Mouse (Mus musculus) heart, adult 2 months (tissue): ENCODE results near the gene Gm17268. TPM values are rescaled to one million over a fixed set of nuclear protein-coding genes. Genes with fewer than 3 reads are reported as not detected.

Source experiments
- DNase-seq, 2 experiments: peaks; one replicate each; pipeline ENCODE4 v3.0.0; 2021
- H3K27ac ChIP-seq: fragments of 200-600 bp; 2 replicates; pipeline ENCODE4 v1.8.1; 2022
- H3K27me3 ChIP-seq: fragments of 200-500 bp; 2 replicates; pipeline ENCODE4 v1.6.1; 2012; ENCODE audit warnings: mild to moderate bottlenecking, low read length, inconsistent platforms, mixed read lengths; ENCODE audit not compliant: control insufficient read depth, insufficient read depth
- H3K36me3 ChIP-seq: fragments of 200-500 bp; 2 replicates; pipeline ENCODE4 v1.6.1; 2012; ENCODE audit warnings: low read length, inconsistent platforms; ENCODE audit not compliant: control insufficient read depth, insufficient read depth
- H3K4me1 ChIP-seq: fragments of 200-500 bp; 2 replicates; pipeline ENCODE4 v1.6.1; 2011; ENCODE audit warnings: low read length; ENCODE audit not compliant: control insufficient read depth, insufficient read depth
- H3K4me3 ChIP-seq: fragments of 200-600 bp; 2 replicates; pipeline ENCODE4 v1.8.1; 2022
- H3K79me2 ChIP-seq: fragments of 200-500 bp; replicated peaks from 2 replicates; pipeline ENCODE4 v1.6.1; 2012; ENCODE audit warnings: mild to moderate bottlenecking, inconsistent platforms, low read length, moderate library complexity, mixed read lengths; ENCODE audit not compliant: control insufficient read depth, insufficient read depth
- H3K9ac ChIP-seq: fragments of 200-500 bp; 2 replicates; pipeline ENCODE4 v1.6.1; 2012; ENCODE audit warnings: low read depth, mild to moderate bottlenecking, control low read depth, inconsistent platforms, low read length, mixed read lengths
- CTCF ChIP-seq: fragments of 200-600 bp; IDR thresholded peaks from 2 replicates; pipeline ENCODE4 v1.8.1; 2022; ENCODE audit warnings: antibody characterized with exemption, mild to moderate bottlenecking, moderate library complexity
- EP300 ChIP-seq: fragments of 200-500 bp; IDR thresholded peaks from 2 replicates; pipeline ENCODE4 v1.6.1; 2011; ENCODE audit warnings: low read depth, low read length, control low read depth; ENCODE audit not compliant: insufficient read depth
- POLR2A ChIP-seq: fragments of 200-500 bp; IDR thresholded peaks from 2 replicates; pipeline ENCODE4 v1.6.1; 2011; ENCODE audit warnings: mild to moderate bottlenecking, low read depth, low read length, control low read depth; ENCODE audit not compliant: insufficient read depth
- WGBS: fragments of 180-500 bp; shearing (Covaris S2); methylation state at CpG from one replicate; pipeline ENCODE4 v1.1.7; 2018; 5-methylcytosine and 5-hydroxymethylcytosine counted together
- intact Hi-C: fragments of 180-260 bp; cut with DNase I; formaldehyde crosslinking; loops from one replicate; pipeline ENCODE4 v1.15.1; 2025
- long read RNA-seq: library from polyadenylated mRNA; stranded (forward); transcript quantifications from one replicate; pipeline ENCODE4 v2.0.0, GENCODE M21; 2021
- polyA plus RNA-seq: library from polyadenylated mRNA; depleted of rRNA; stranded (reverse); fragments of >200 nt; gene quantifications from 2 replicates; pipeline ENCODE4 v1.2.3, GENCODE M21; 2012; rRNA removed
- total RNA-seq, 2 experiments: library from RNA; stranded (reverse); gene quantifications; 2 replicates each; pipeline ENCODE4 v1.2.3; 2021

Gene Gm17268
- total RNA-seq (not detected), polyA plus RNA-seq (not detected in 2 replicates)
- long read RNA-seq: 0 reads

DNA sequence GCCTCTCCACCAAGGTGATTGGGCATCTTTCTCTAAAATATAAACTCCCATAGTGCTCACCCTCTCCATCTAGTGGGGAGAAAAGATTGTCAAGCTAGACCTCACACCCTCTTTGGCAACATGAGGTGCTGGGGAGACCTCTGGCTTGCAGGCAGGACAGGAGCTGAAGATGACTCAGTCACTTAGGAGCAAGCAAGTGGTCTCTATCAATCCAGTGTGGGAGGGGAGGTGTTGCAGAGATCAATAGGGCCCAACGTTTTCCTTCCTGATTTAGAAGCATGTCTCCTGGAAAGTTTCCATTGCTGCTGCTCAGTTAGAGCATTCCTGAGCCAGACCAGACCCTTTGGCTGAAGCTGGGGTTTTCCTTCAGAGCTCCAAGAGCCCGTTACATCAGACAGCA lies at the start of gene Gm17268:
Gene Gm17268 (minus strand): TSS at position 28 of the 400 bp plus-strand sequence.
- intact Hi-C loops: no loop called here
- Histone ChIP-seq H3K36me3 (no peaks in the 10 kb centered on the region), H3K4me1 (peaks cover 4% of the 10 kb centered on the region), H3K27me3 (no peaks in the 10 kb centered on the region), H3K4me3 (no peak within 1 kb of the TSS), H3K9ac (no peak within 1 kb of the TSS), H3K79me2 (no peaks in the 10 kb centered on the region), H3K27ac (no peak within 1 kb of the TSS)
- no peak for TF ChIP-seq POLR2A
- TF ChIP-seq CTCF: peak; percentile 14; the same call in 1 of the 2 replicates
- TF ChIP-seq EP300: no peak
- DNase-seq: no peak
- 9% methylated on average over 2 of the region's 2 CpGs for WGBS

DNA sequence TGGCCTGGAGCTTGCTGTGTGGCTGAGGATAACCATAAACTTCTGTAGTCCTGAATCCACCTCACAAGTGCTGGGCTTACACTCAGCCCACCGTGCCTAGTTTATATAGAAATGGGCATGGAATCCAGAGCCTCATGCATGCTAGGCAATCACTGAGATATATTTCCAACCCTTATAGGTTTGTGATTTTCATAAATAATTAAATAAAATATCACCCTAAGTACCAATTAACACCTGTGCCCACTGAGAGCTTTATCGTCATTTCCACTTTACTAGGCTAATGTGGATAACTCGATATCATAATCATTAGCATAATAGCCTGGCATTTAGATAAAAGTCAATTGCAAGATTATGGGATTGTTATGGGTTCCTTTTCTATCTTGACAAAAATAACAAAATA lies 46.0 kb upstream of the Gm17268 start:
- TF ChIP-seq EP300: no peak
- no peaks in the 10 kb centered on the region for H3K27me3 ChIP-seq
- no peaks in the 10 kb centered on the region for H3K4me1 ChIP-seq
- no peak overlapping the region for H3K4me3 ChIP-seq
- no peak overlapping the region for H3K27ac ChIP-seq
- DNase-seq: no peak
- no peak overlapping the region for H3K9ac ChIP-seq
- no peaks in the 10 kb centered on the region for H3K36me3 ChIP-seq
- WGBS: 88% methylated on average over 3 of the region's 3 CpGs
- no peaks in the 10 kb centered on the region for H3K79me2 ChIP-seq
- intact Hi-C loops: no loop called here

DNA sequence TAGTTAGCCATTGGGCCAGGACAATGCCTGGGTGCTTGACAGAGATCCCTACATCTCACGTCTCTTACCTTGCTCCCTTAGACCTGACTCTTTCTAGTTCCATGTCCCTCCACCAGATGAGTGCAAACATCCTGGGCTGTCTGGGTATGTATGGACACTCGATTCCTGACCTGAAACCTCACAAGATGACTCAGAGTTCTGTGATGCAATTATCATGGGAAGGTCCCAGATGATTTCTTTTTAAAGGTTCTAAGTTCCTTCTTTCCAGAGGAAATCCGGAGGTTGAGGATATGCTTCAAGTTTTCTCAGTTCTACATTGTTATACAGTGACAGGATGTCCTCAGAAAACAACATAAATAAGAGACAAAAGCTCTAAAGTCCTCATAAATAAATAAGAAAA lies 42.5 kb upstream of the Gm17268 start:
- H3K79me2 ChIP-seq: no peaks in the 10 kb centered on the region
- no peaks in the 10 kb centered on the region for H3K4me1 ChIP-seq
- H3K36me3 ChIP-seq: no peaks in the 10 kb centered on the region
- WGBS: 39% methylated on average over 3 of the region's 3 CpGs
- no peaks in the 10 kb centered on the region for H3K27me3 ChIP-seq
- H3K27ac ChIP-seq: no peak overlapping the region
- H3K4me3 ChIP-seq: no peak overlapping the region
- DNase-seq: no peak
- intact Hi-C loops: no loop called here
- no peak for TF ChIP-seq CTCF
- TF ChIP-seq EP300: no peak
- TF ChIP-seq POLR2A: no peak
- H3K9ac ChIP-seq: no peak overlapping the region

- no peak for DNase-seq
- no peaks in the 10 kb centered on the region for H3K36me3 ChIP-seq
- H3K9ac ChIP-seq: no peak overlapping the region
- H3K79me2 ChIP-seq: no peaks in the 10 kb centered on the region
- no peaks in the 10 kb centered on the region for H3K27me3 ChIP-seq
- no peak overlapping the region for H3K4me3 ChIP-seq
- TF ChIP-seq POLR2A: no peak
- no peak for TF ChIP-seq CTCF
- no peak for TF ChIP-seq EP300
- H3K4me1 ChIP-seq: no peaks in the 10 kb centered on the region
- H3K27ac ChIP-seq: no peak overlapping the region
- intact Hi-C loops: no loop called here
Measured at GRCm38 (mm10) chr11:82078136-82078730, 39.9 kb upstream of the Gm17268 start.

DNA sequence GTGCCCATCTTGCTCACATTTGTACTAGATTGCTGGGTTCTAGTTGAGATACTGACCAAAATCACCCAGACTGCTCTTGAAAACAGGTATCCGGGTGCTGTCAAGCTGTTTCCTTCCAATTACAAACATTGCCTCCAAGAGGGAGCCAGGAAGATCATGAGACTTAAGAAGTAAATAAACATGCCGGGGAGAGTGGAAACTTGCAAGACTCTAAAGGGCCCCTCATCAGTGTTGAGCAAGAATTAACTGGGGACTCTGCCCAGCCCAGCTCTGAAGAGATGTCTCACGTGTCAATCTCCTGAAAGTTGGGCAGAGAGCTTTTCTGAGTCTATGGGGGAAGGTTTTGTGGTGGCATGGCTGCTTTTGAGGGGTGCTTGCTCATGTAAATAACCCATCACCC lies 38.7 kb upstream of the Gm17268 start:
- H3K4me1 ChIP-seq: no peaks in the 10 kb centered on the region

GRCm38 (mm10) chr11:82073686-82074085 lies 35.3 kb upstream of the Gm17268 start:
- no peak overlapping the region for H3K9ac ChIP-seq
- intact Hi-C loops: no loop called here
- H3K4me1 ChIP-seq: no peaks in the 10 kb centered on the region
- H3K4me3 ChIP-seq: no peak overlapping the region
- H3K27ac ChIP-seq: no peak overlapping the region
- H3K36me3 ChIP-seq: no peaks in the 10 kb centered on the region
- H3K79me2 ChIP-seq: no peaks in the 10 kb centered on the region
- WGBS: 82% methylated on average over 3 of the region's 3 CpGs
- no peaks in the 10 kb centered on the region for H3K27me3 ChIP-seq
- DNase-seq: no peak
- TF ChIP-seq EP300: no peak
- no peak for TF ChIP-seq CTCF
- TF ChIP-seq POLR2A: no peak

More for the DNA sequence above, 38.7 kb upstream of the Gm17268 start:
- WGBS: 66% methylated on average over 3 of the region's 3 CpGs
- intact Hi-C loops: no loop called here
- H3K27ac ChIP-seq: no peak overlapping the region
- DNase-seq: no peak
- no peak overlapping the region for H3K9ac ChIP-seq
- H3K79me2 ChIP-seq: no peaks in the 10 kb centered on the region
- TF ChIP-seq CTCF (no peak), EP300 (no peak), POLR2A (no peak)
- no peaks in the 10 kb centered on the region for H3K36me3 ChIP-seq
- H3K4me3 ChIP-seq: no peak overlapping the region
- no peaks in the 10 kb centered on the region for H3K27me3 ChIP-seq
